Mouse (Mus musculus) heart, adult 2 months (tissue): ENCODE results near the gene Zcchc14.

Experiments
- CTCF ChIP-seq: fragments of 200-600 bp; IDR thresholded peaks from 2 replicates; pipeline ENCODE4 v1.8.1; 2022; ENCODE audit warnings: antibody characterized with exemption, mild to moderate bottlenecking, moderate library complexity
- POLR2A ChIP-seq: fragments of 200-500 bp; IDR thresholded peaks from 2 replicates; pipeline ENCODE4 v1.6.1; 2011; ENCODE audit warnings: mild to moderate bottlenecking, low read depth, low read length, control low read depth; ENCODE audit not compliant: insufficient read depth

GRCm38 (mm10) chr8:121559801-121560200 lies 92.9 kb downstream of the Zcchc14 start:
- no peak for TF ChIP-seq POLR2A
- TF ChIP-seq CTCF: no peak
